Mouse (Mus musculus) liver, postnatal 0 days (tissue): ENCODE measurements around the gene Chrm3.
"Not testable (repeated sequence)": the region's sequence is repeated elsewhere in the genome, so short reads cannot be mapped to it uniquely, and the experiment has no call there.

Experiments
- CTCF ChIP-seq: sonication (generic); IDR thresholded peaks from 2 replicates; pipeline ENCODE4 v1.5.1; 2016; ENCODE audit warnings: antibody characterized with exemption, low read depth
- EP300 ChIP-seq: IDR thresholded peaks from 2 replicates; pipeline ENCODE4 v1.6.1; 2016; ENCODE audit warnings: antibody characterized with exemption, low read depth, mild to moderate bottlenecking

GRCm38 (mm10) chr13:9834146-9834679 lies 526.4 kb downstream of the Chrm3 start:
- not testable (repeated sequence) for TF ChIP-seq CTCF, EP300
